Comparison of ENCODE assay signal across 12 mouse cellular contexts in the genomic region with DNA sequence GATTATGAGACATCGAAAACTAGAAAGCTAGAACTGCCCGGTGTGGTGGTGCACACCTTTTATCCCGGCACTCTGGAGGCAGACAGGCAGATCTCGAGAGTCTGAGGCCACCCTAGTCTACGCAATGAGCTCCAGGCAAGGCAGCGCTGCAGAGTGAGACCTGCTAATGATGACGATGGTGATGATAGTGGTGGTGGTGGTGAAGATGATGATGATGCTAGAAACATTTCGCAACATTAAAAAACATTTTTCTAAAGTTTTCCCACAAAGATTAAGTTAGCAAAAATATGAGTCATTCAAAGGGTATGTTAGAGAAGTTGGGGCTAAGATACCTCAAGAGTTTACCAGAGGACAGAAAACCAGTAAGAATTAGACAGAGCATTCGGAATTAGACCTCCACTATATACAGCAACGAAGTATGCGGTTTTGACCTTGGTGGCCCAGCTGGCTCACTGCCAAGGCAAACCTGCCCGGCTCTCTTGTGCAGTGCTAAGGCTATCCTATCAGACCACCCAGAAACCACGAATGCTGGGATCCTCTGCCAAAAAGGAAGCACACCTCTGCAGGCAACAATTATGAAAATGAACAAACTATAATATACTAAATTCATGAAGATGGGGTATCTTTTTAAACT.
DNase-seq lines count a peak whose midpoint lies in the region; ATAC-seq and TF ChIP-seq lines count a peak whose summit lies in the region.
"Had no signal": no experiment of that assay in that cellular context is flagged by ENCODE, and none has a peak within 500 bp of the region (broad histone marks: within the 10 kb centered on the region; RNA-seq: fewer than 3 reads in every experiment).

No protein-coding gene starts in this region.

- no peak for TF ChIP-seq POLR2A in MEL (IDR thresholded peaks at IDR 0.05; ENCODE audit: control insufficient read depth in 1 of 2, insufficient read depth in 1 of 2, low read depth in 1 of 2, low read length in 2 of 2, poor library complexity in 1 of 2)

- H3K36me3 ChIP-seq in liver, embryonic 16.5 days (ENCODE audit: control insufficient read depth, insufficient read depth): no peaks in the 10 kb centered on the region
- H3K36me3 ChIP-seq in liver, embryonic 12.5 days: no peaks in the 10 kb centered on the region
- H3K36me3 ChIP-seq in MEL (ENCODE audit: control insufficient read depth in 1 of 2, insufficient read depth in 2 of 2, low read length in 2 of 2): peaks cover 0 to 8% of the 10 kb centered on the region in 2 experiments; a peak in 2 of 4 replicates
- no peaks in the 10 kb centered on the region for H3K36me3 ChIP-seq in limb, embryonic 15.5 days
- H3K36me3 ChIP-seq: liver, embryonic 13.5 days had no signal

- H3K9ac ChIP-seq in liver, embryonic 16.5 days (ENCODE audit: low read depth, low read length): no peak overlapping the region
- H3K9ac ChIP-seq in liver, embryonic 12.5 days: no peak overlapping the region
- no peak overlapping the region for H3K9ac ChIP-seq in MEL (ENCODE audit: control insufficient read depth, low read depth, low read length, poor library complexity, severe bottlenecking)
- H3K9ac ChIP-seq in limb, embryonic 15.5 days: no peak overlapping the region
- H3K9ac ChIP-seq: forebrain, embryonic 13.5 days; liver, embryonic 13.5 days had no signal

- no peak for TF ChIP-seq CTCF in MEL (IDR thresholded peaks at IDR 0.05 in 2 of 3, conservative IDR thresholded peaks at IDR 0.05 in 1 of 3; ENCODE audit: control insufficient read depth in 1 of 3, insufficient read depth in 1 of 3, low read depth in 2 of 3, low read length in 3 of 3, poor library complexity in 1 of 3, severe bottlenecking in 1 of 3)

- no peaks in the 10 kb centered on the region for H3K9me3 ChIP-seq in liver, embryonic 16.5 days (replicated peaks; ENCODE audit: control insufficient read depth, low read length)
- no peaks in the 10 kb centered on the region for H3K9me3 ChIP-seq in liver, embryonic 12.5 days (replicated peaks)
- no peaks in the 10 kb centered on the region for H3K9me3 ChIP-seq in MEL (replicated peaks; ENCODE audit: insufficient read depth, low read length)
- no peaks in the 10 kb centered on the region for H3K9me3 ChIP-seq in limb, embryonic 15.5 days
- H3K9me3 ChIP-seq: forebrain, embryonic 13.5 days; liver, embryonic 13.5 days had no signal

- no peak overlapping the region for H3K4me2 ChIP-seq in liver, embryonic 16.5 days (ENCODE audit: low read depth, low read length)
- H3K4me2 ChIP-seq in liver, embryonic 12.5 days: no peak overlapping the region
- H3K4me2 ChIP-seq in limb, embryonic 15.5 days: no peak overlapping the region
- H3K4me2 ChIP-seq: forebrain, embryonic 13.5 days; liver, embryonic 13.5 days had no signal

- ATAC-seq in liver, embryonic 16.5 days (ENCODE audit: low read depth): 0 out of 2 replicates have a peak, but pooled peaks have one; percentile 35
- ATAC-seq in liver, embryonic 12.5 days: no peak
- ATAC-seq in limb, embryonic 15.5 days (ENCODE audit: insufficient number of reproducible peaks, low FRiP score, low TSS enrichment, low read depth): 0 out of 2 replicates have a peak, but pooled peaks have one; percentile 14
- ATAC-seq: forebrain, embryonic 13.5 days; hindbrain, postnatal 0 days had no signal

- no peaks in the 10 kb centered on the region for H3K79me2 ChIP-seq in MEL (ENCODE audit: control insufficient read depth, insufficient read depth, low read length, poor library complexity)

- H3K4me1 ChIP-seq in liver, embryonic 16.5 days (ENCODE audit: control insufficient read depth, low read depth, low read length): no peaks in the 10 kb centered on the region
- H3K4me1 ChIP-seq in liver, embryonic 12.5 days: no peaks in the 10 kb centered on the region
- H3K4me1 ChIP-seq in MEL (ENCODE audit: control insufficient read depth in 1 of 2, insufficient read depth in 2 of 2, low read length in 2 of 2): peaks cover 3 to 6% of the 10 kb centered on the region in 2 experiments; a peak in 2 of 4 replicates
- peaks cover 2% of the 10 kb centered on the region; the same call in 1 of the 2 replicates for H3K4me1 ChIP-seq in limb, embryonic 15.5 days
- H3K4me1 ChIP-seq: liver, embryonic 13.5 days had no signal

- peak; percentile 74 for DNase-seq in MEL (ENCODE audit: low read depth, low spot score)
- DNase-seq in adrenal gland, postnatal 10 days: peak; percentile 58
- no peak for DNase-seq in spleen, postnatal 4 days (ENCODE audit: low spot score in 2 of 2)
- DNase-seq in spleen, postnatal 10 days (ENCODE audit: low spot score in 2 of 2): no peak
- DNase-seq: gastrocnemius, postnatal 10 days; liver, embryonic 13.5 days; retina, postnatal 1 day had no signal

- no peak overlapping the region for H3K4me3 ChIP-seq in liver, embryonic 16.5 days (ENCODE audit: low read depth, low read length)
- no peak overlapping the region for H3K4me3 ChIP-seq in liver, embryonic 12.5 days
- no peak overlapping the region for H3K4me3 ChIP-seq in MEL (ENCODE audit: control insufficient read depth in 1 of 2, insufficient read depth in 1 of 2, low read depth in 2 of 2, low read length in 2 of 2)
- H3K4me3 ChIP-seq in limb, embryonic 15.5 days: no peak overlapping the region
- H3K4me3 ChIP-seq: forebrain, embryonic 13.5 days; liver, embryonic 13.5 days had no signal

- no peak overlapping the region for H3K27ac ChIP-seq in liver, embryonic 16.5 days (ENCODE audit: low read length)
- no peak overlapping the region for H3K27ac ChIP-seq in liver, embryonic 12.5 days
- no peak overlapping the region for H3K27ac ChIP-seq in MEL (ENCODE audit: control insufficient read depth, low read depth, low read length)
- H3K27ac ChIP-seq in limb, embryonic 15.5 days: no peak overlapping the region
- H3K27ac ChIP-seq: forebrain, embryonic 13.5 days; hindbrain, postnatal 0 days; liver, embryonic 13.5 days had no signal

- TF ChIP-seq RAD21 in MEL (IDR thresholded peaks at IDR 0.05; ENCODE audit: low read depth, low read length): no peak

- peak in 1 of 2 experiments; percentile 44; a peak in 2 of 4 replicates for TF ChIP-seq EP300 in MEL (IDR thresholded peaks at IDR 0.05; ENCODE audit: low read depth in 1 of 2, low read length in 2 of 2)

- WGBS in liver, embryonic 16.5 days (ENCODE audit: insufficient replicate concordance): 55% methylated on average over 13 of the region's 13 CpGs
- WGBS in liver, embryonic 12.5 days (ENCODE audit: insufficient replicate concordance): 69% methylated on average over 13 of the region's 13 CpGs
- 60% methylated on average over 13 of the region's 13 CpGs for WGBS in limb, embryonic 15.5 days

- no peaks in the 10 kb centered on the region for H3K27me3 ChIP-seq in liver, embryonic 16.5 days (ENCODE audit: control insufficient read depth, insufficient read depth, low read depth, low read length)
- no peaks in the 10 kb centered on the region for H3K27me3 ChIP-seq in liver, embryonic 12.5 days (replicated peaks)
- no peaks in the 10 kb centered on the region for H3K27me3 ChIP-seq in MEL (ENCODE audit: control insufficient read depth in 1 of 2, insufficient read depth in 2 of 2, low read length in 2 of 2)
- no peaks in the 10 kb centered on the region for H3K27me3 ChIP-seq in limb, embryonic 15.5 days
- H3K27me3 ChIP-seq: forebrain, embryonic 13.5 days; liver, embryonic 13.5 days had no signal

TF ChIP-seq in MEL, 35 proteins besides CTCF, POLR2A, EP300 and RAD21:
- TF ChIP-seq TAL1 (IDR thresholded peaks at IDR 0.05; ENCODE audit: low read length) (0 out of 2 replicates have a peak, but pooled peaks have one; percentile 8), NRF1 (IDR thresholded peaks at IDR 0.05; ENCODE audit: insufficient read depth, low read depth, low read length, poor library complexity, severe bottlenecking) (no peak), MXI1 (IDR thresholded peaks at IDR 0.05; ENCODE audit: low read depth, low read length) (no peak), USF1 (IDR thresholded peaks at IDR 0.05; ENCODE audit: low read depth, low read length) (no peak), TCF12 (IDR thresholded peaks at IDR 0.05; ENCODE audit: low read depth, low read length) (peak; percentile 58; the same call in 1 of the 2 replicates), ZMIZ1 (IDR thresholded peaks at IDR 0.05; ENCODE audit: low read depth, low read length) (no peak), GABPA (IDR thresholded peaks at IDR 0.05; ENCODE audit: low read depth, low read length) (no peak), TBP (IDR thresholded peaks at IDR 0.05; ENCODE audit: low read depth, low read length) (no peak), GATA1 (IDR thresholded peaks at IDR 0.05; ENCODE audit: low read depth, low read length) (0 out of 2 replicates have a peak, but pooled peaks have one; percentile 11), ETS1 (IDR thresholded peaks at IDR 0.05; ENCODE audit: low read depth, low read length) (peak; percentile 31; the same call in 1 of the 2 replicates), SMC3 (IDR thresholded peaks at IDR 0.05; ENCODE audit: low read depth, low read length) (no peak), ZC3H11A (IDR thresholded peaks at IDR 0.05; ENCODE audit: low read depth, low read length) (no peak), NELFE (IDR thresholded peaks at IDR 0.05; ENCODE audit: low read depth, low read length) (no peak), MAX (IDR thresholded peaks at IDR 0.05; ENCODE audit: low read length) (no peak)

Comparison
In these comparisons a context has a peak if more than half of its experiments do, and no peak if none do; other contexts are left out.
1. DNase-seq: peak in MEL (single experiment) and adrenal gland, postnatal 10 days (single experiment); none in spleen, postnatal 4 days (0 of 2) and spleen, postnatal 10 days (0 of 2).